Mouse (Mus musculus) brain, embryonic 14.5 days (tissue): ENCODE data around the gene Ifnl3.

Source experiments
- CTCF ChIP-seq: fragments of 200-500 bp; IDR thresholded peaks from 2 replicates; pipeline ENCODE4 v1.5.1; 2012; ENCODE audit warnings: inconsistent platforms, mild to moderate bottlenecking, moderate library complexity, borderline replicate concordance; ENCODE audit not compliant: insufficient read depth, insufficient read length; ENCODE audit errors: extremely low read depth
- POLR2A ChIP-seq: fragments of 200-500 bp; IDR thresholded peaks from 2 replicates; pipeline ENCODE4 v1.6.1; 2012; ENCODE audit warnings: mild to moderate bottlenecking, inconsistent platforms, borderline replicate concordance; ENCODE audit not compliant: poor library complexity, insufficient read depth, insufficient read length, severe bottlenecking; ENCODE audit errors: extremely low read depth

- no peak for TF ChIP-seq CTCF
- TF ChIP-seq POLR2A, result no peak
Observed at GRCm38 (mm10) chr7:28557069-28557468, 34.4 kb downstream of the Ifnl3 start.
